Mouse (Mus musculus): ENCODE measurements around the gene Apol7a. TPM values are rescaled to one million over a fixed set of nuclear protein-coding genes. Genes with fewer than 3 reads are reported as not detected.
A peak's percentile ranks its signal among the peaks of the same experiment; 100 is the strongest.

Apol7a gene
- polyA plus RNA-seq, 1 experiment from 2014 or later: not detected

- Histone ChIP-seq H3K9ac (no peak overlapping the region), H3K4me2 (no peak overlapping the region), H3K4me3 (replicated peaks) (no peak overlapping the region), H3K36me3 (replicated peaks) (no peaks in the 10 kb centered on the region), H3K9me3 (no peaks in the 10 kb centered on the region), H3K27me3 (no peaks in the 10 kb centered on the region), H3K27ac (no peak overlapping the region), H3K4me1 (peaks cover 34% of the 10 kb centered on the region)
- WGBS: 85% methylated on average over 12 of the region's 12 CpGs
- no peak for ATAC-seq (ENCODE audit: low FRiP score)
Measured at GRCm38 (mm10) chr15:77368818-77369320, 30.0 kb downstream of the Apol7a start.

GRCm38 (mm10) chr15:77368148-77368547, 30.8 kb downstream of the Apol7a start:
- peak overlapping the region; percentile 39 for H3K4me2 ChIP-seq
- under 1% methylated on average over 13 of the region's 13 CpGs for WGBS
- H3K27ac ChIP-seq: peak overlapping the region; percentile 73; the same call in 1 of the 2 replicates
- peak overlapping the region; percentile 42; the same call in 1 of the 2 replicates for H3K9ac ChIP-seq
- H3K36me3 ChIP-seq (replicated peaks): no peaks in the 10 kb centered on the region
- peaks cover 41% of the 10 kb centered on the region for H3K4me1 ChIP-seq
- ATAC-seq (ENCODE audit: low FRiP score): peak; percentile 58
- H3K9me3 ChIP-seq: no peaks in the 10 kb centered on the region
- no peak overlapping the region for H3K4me3 ChIP-seq (replicated peaks)
- no peaks in the 10 kb centered on the region for H3K27me3 ChIP-seq

GRCm38 (mm10) chr15:77367504-77367903, 31.4 kb downstream of the Apol7a start:
- H3K4me1 ChIP-seq: peaks cover 45% of the 10 kb centered on the region
- no peaks in the 10 kb centered on the region for H3K27me3 ChIP-seq
- WGBS: 45% methylated on average over 8 of the region's 8 CpGs
- peak; percentile 51; the same call in 1 of the 2 replicates for ATAC-seq (ENCODE audit: low FRiP score)
- peak overlapping the region; percentile 73 for H3K27ac ChIP-seq
- H3K4me3 ChIP-seq (replicated peaks): no peak overlapping the region
- no peaks in the 10 kb centered on the region for H3K36me3 ChIP-seq (replicated peaks)
- no peak overlapping the region for H3K4me2 ChIP-seq
- H3K9ac ChIP-seq: no peak overlapping the region
- no peaks in the 10 kb centered on the region for H3K9me3 ChIP-seq

- Histone ChIP-seq H3K9me3 (no peaks in the 10 kb centered on the region), H3K9ac (peak overlapping the region; percentile 54), H3K27ac (peak overlapping the region; percentile 92), H3K4me3 (replicated peaks) (peak overlapping the region; percentile 31), H3K4me1 (peaks cover 45% of the 10 kb centered on the region), H3K4me2 (peak overlapping the region; percentile 58), H3K27me3 (no peaks in the 10 kb centered on the region), H3K36me3 (replicated peaks) (no peaks in the 10 kb centered on the region)
- ATAC-seq (ENCODE audit: low FRiP score): peak; percentile 62
- WGBS: 1% methylated on average over 26 of the region's 26 CpGs
Measured at GRCm38 (mm10) chr15:77366706-77367484, 32.0 kb downstream of the Apol7a start.

- 61% methylated on average over 9 of the region's 9 CpGs for WGBS
- Histone ChIP-seq H3K9me3 (no peaks in the 10 kb centered on the region), H3K4me3 (replicated peaks) (no peak overlapping the region), H3K36me3 (replicated peaks) (no peaks in the 10 kb centered on the region), H3K27me3 (no peaks in the 10 kb centered on the region), H3K27ac (peak overlapping the region; percentile 92; the same call in 1 of the 2 replicates), H3K9ac (peak overlapping the region; percentile 54; the same call in 1 of the 2 replicates), H3K4me2 (peak overlapping the region; percentile 58), H3K4me1 (peaks cover 53% of the 10 kb centered on the region)
- no peak for ATAC-seq (ENCODE audit: low FRiP score)
Measured at GRCm38 (mm10) chr15:77365700-77366570, 33.0 kb downstream of the Apol7a start.

- Histone ChIP-seq H3K9me3 (no peaks in the 10 kb centered on the region), H3K4me3 (replicated peaks) (no peak overlapping the region), H3K9ac (no peak overlapping the region), H3K27ac (peak overlapping the region; percentile 74), H3K27me3 (no peaks in the 10 kb centered on the region), H3K36me3 (replicated peaks) (no peaks in the 10 kb centered on the region), H3K4me2 (no peak overlapping the region), H3K4me1 (peaks cover 60% of the 10 kb centered on the region)
- WGBS: 76% methylated on average over 3 of the region's 3 CpGs
- ATAC-seq (ENCODE audit: low FRiP score): no peak
Measured at GRCm38 (mm10) chr15:77364026-77364425, 34.9 kb downstream of the Apol7a start.

GRCm38 (mm10) chr15:77363578-77363977, 35.3 kb downstream of the Apol7a start:
- Histone ChIP-seq H3K27me3 (no peaks in the 10 kb centered on the region), H3K4me2 (no peak overlapping the region), H3K4me1 (peaks cover 60% of the 10 kb centered on the region), H3K27ac (peak overlapping the region; percentile 74), H3K36me3 (replicated peaks) (no peaks in the 10 kb centered on the region), H3K4me3 (replicated peaks) (no peak overlapping the region), H3K9ac (no peak overlapping the region), H3K9me3 (no peaks in the 10 kb centered on the region)
- 35% methylated on average over 6 of the region's 6 CpGs for WGBS
- no peak for ATAC-seq (ENCODE audit: low FRiP score)

GRCm38 (mm10) chr15:77362952-77363351, 36.0 kb downstream of the Apol7a start:
- Histone ChIP-seq H3K36me3 (replicated peaks) (no peaks in the 10 kb centered on the region), H3K27ac (peak overlapping the region; percentile 56), H3K4me2 (no peak overlapping the region), H3K9ac (no peak overlapping the region), H3K4me1 (peaks cover 59% of the 10 kb centered on the region), H3K4me3 (replicated peaks) (no peak overlapping the region), H3K9me3 (no peaks in the 10 kb centered on the region), H3K27me3 (no peaks in the 10 kb centered on the region)
- WGBS: 26% methylated on average over 5 of the region's 5 CpGs
- ATAC-seq (ENCODE audit: low FRiP score): no peak

- Histone ChIP-seq H3K27me3 (no peaks in the 10 kb centered on the region), H3K36me3 (replicated peaks) (no peaks in the 10 kb centered on the region), H3K9ac (no peak overlapping the region), H3K4me2 (no peak overlapping the region), H3K4me1 (peaks cover 62% of the 10 kb centered on the region), H3K4me3 (replicated peaks) (no peak overlapping the region), H3K9me3 (no peaks in the 10 kb centered on the region), H3K27ac (no peak overlapping the region)
- ATAC-seq (ENCODE audit: low FRiP score): no peak
- 91% methylated on average over 8 of the region's 8 CpGs for WGBS
Measured at GRCm38 (mm10) chr15:77359905-77360304, 39.0 kb downstream of the Apol7a start.

GRCm38 (mm10) chr15:77359486-77359885, 39.4 kb downstream of the Apol7a start:
- 74% methylated on average over 9 of the region's 9 CpGs for WGBS
- Histone ChIP-seq H3K9me3 (no peaks in the 10 kb centered on the region), H3K36me3 (replicated peaks) (no peaks in the 10 kb centered on the region), H3K4me3 (replicated peaks) (no peak overlapping the region), H3K4me2 (0 out of 2 replicates have a peak overlapping the region, but pooled peaks have one; percentile 52), H3K27me3 (no peaks in the 10 kb centered on the region), H3K4me1 (peaks cover 66% of the 10 kb centered on the region), H3K9ac (no peak overlapping the region), H3K27ac (no peak overlapping the region)
- no peak for ATAC-seq (ENCODE audit: low FRiP score)

- peak overlapping the region; percentile 52 for H3K4me2 ChIP-seq
- H3K27me3 ChIP-seq: no peaks in the 10 kb centered on the region
- peaks cover 67% of the 10 kb centered on the region for H3K4me1 ChIP-seq
- ATAC-seq (ENCODE audit: low FRiP score): no peak; the same call in 1 of the 2 replicates
- peak overlapping the region; percentile 60 for H3K9ac ChIP-seq
- peak overlapping the region; percentile 30 for H3K4me3 ChIP-seq (replicated peaks)
- H3K9me3 ChIP-seq: no peaks in the 10 kb centered on the region
- H3K27ac ChIP-seq: peak overlapping the region; percentile 32; the same call in 1 of the 2 replicates
- WGBS: 11% methylated on average over 6 of the region's 6 CpGs
- no peaks in the 10 kb centered on the region for H3K36me3 ChIP-seq (replicated peaks)
Measured at GRCm38 (mm10) chr15:77359084-77359483, 39.8 kb downstream of the Apol7a start.
